Mouse (Mus musculus) MEL (cell line): ENCODE measurements around the gene Hoxa5.

ENCODE experiments used
- BHLHE40 ChIP-seq: IDR thresholded peaks from 2 replicates; pipeline ENCODE4 v1.6.1; 2012; ENCODE audit warnings: low read depth, mild to moderate bottlenecking, inconsistent platforms, low read length, improper control_type of control experiment, borderline replicate concordance
- CHD1 ChIP-seq: IDR thresholded peaks from 2 replicates; pipeline ENCODE4 v1.6.1; 2012; ENCODE audit warnings: low read depth, mild to moderate bottlenecking, inconsistent platforms, low read length, improper control_type of control experiment
- CTCF ChIP-seq, 3 experiments: IDR thresholded peaks in 2 of 3; conservative IDR thresholded peaks in 1 of 3; 2 replicates each; pipeline ENCODE4 v1.5.1; 2011 to 2012; ENCODE audit warnings: low read length in 3 of 3, low read depth in 2 of 3, mild to moderate bottlenecking in 2 of 3, improper control_type of control experiment in 1 of 3, inconsistent platforms in 1 of 3, mixed read lengths in 1 of 3, moderate library complexity in 1 of 3; ENCODE audit not compliant: control insufficient read depth in 1 of 3, insufficient read depth in 1 of 3, poor library complexity in 1 of 3, severe bottlenecking in 1 of 3
- GABPA ChIP-seq: IDR thresholded peaks from 2 replicates; pipeline ENCODE4 v1.6.1; 2012; ENCODE audit warnings: low read depth, mild to moderate bottlenecking, inconsistent platforms, low read length, improper control_type of control experiment, moderate library complexity
- GATA1 ChIP-seq: IDR thresholded peaks from 2 replicates; pipeline ENCODE4 v1.6.1; 2011; ENCODE audit warnings: low read depth, low read length, improper control_type of control experiment
- MAFK ChIP-seq: IDR thresholded peaks from 2 replicates; pipeline ENCODE4 v1.6.1; 2011; ENCODE audit warnings: low read depth, mild to moderate bottlenecking, low read length, improper control_type of control experiment, borderline replicate concordance
- MYB ChIP-seq: IDR thresholded peaks from 2 replicates; pipeline ENCODE4 v1.6.1; 2011; ENCODE audit warnings: mild to moderate bottlenecking, low read depth, low read length, improper control_type of control experiment
- NRF1 ChIP-seq: IDR thresholded peaks from 2 replicates; pipeline ENCODE4 v1.6.1; 2014; ENCODE audit warnings: low read depth, mild to moderate bottlenecking, inconsistent platforms, low read length, improper control_type of control experiment, moderate library complexity; ENCODE audit not compliant: poor library complexity, insufficient read depth, severe bottlenecking
- POLR2A ChIP-seq, 2 experiments: IDR thresholded peaks; 2 replicates each; pipeline ENCODE4 v1.6.1; 2011 to 2012; ENCODE audit warnings: low read length in 2 of 2, mild to moderate bottlenecking in 2 of 2, control low read depth in 1 of 2, improper control_type of control experiment in 1 of 2, low read depth in 1 of 2, moderate library complexity in 1 of 2; ENCODE audit not compliant: control insufficient read depth in 1 of 2, insufficient read depth in 1 of 2, poor library complexity in 1 of 2
- TAL1 ChIP-seq: IDR thresholded peaks from 2 replicates; pipeline ENCODE4 v1.6.1; 2012; ENCODE audit warnings: mild to moderate bottlenecking, inconsistent platforms, low read length, moderate library complexity, mixed read lengths
- USF1 ChIP-seq: IDR thresholded peaks from 2 replicates; pipeline ENCODE4 v1.6.1; 2014; ENCODE audit warnings: low read depth, mild to moderate bottlenecking, inconsistent platforms, low read length, improper control_type of control experiment, moderate library complexity
- ZC3H11A ChIP-seq: IDR thresholded peaks from 2 replicates; pipeline ENCODE4 v1.6.1; 2012; ENCODE audit warnings: low read depth, mild to moderate bottlenecking, inconsistent platforms, low read length, improper control_type of control experiment

DNA sequence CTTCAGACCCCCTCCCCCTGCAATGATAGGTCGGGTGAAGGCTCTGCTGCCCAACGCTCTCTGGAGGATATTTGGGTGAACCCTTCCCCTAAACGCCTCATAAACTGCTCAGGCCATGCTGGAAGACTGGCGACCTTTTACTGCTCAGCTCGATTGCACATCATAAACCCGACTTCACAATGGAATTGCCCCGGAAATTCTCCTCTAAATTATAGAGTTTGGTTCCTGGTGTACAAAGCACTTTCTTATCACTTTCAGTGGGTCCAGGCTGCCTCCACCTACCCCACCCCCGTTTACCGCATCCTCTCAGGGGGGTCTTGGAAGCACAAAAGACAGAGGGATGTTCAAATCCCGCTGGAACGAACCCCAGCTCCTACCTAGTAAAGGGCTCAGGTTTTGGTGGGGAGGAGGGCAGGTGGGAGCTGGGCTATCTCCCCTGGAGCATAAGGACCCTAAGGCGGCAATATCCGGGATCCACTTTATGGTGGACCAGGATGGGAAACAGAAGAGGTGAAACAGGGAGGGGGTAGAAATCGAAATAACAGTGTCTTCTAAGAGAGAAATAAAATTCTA is 14.3 kb upstream of the Hoxa5 start:
- TF ChIP-seq CTCF (IDR thresholded peaks at IDR 0.05 in 2 of 3, conservative IDR thresholded peaks at IDR 0.05 in 1 of 3; ENCODE audit: control insufficient read depth in 1 of 3, insufficient read depth in 1 of 3, low read depth in 2 of 3, low read length in 3 of 3, poor library complexity in 1 of 3, severe bottlenecking in 1 of 3) (no peak), MAFK (no peak), GATA1 (no peak), ZC3H11A (no peak), BHLHE40 (no peak), NRF1 (no peak), USF1 (no peak), TAL1 (no peak), GABPA (no peak), MYB (no peak), CHD1 (no peak), POLR2A (IDR thresholded peaks at IDR 0.05; ENCODE audit: control insufficient read depth in 1 of 2, insufficient read depth in 1 of 2, low read depth in 1 of 2, low read length in 2 of 2, poor library complexity in 1 of 2) (no peak)
